In the genomic region with DNA sequence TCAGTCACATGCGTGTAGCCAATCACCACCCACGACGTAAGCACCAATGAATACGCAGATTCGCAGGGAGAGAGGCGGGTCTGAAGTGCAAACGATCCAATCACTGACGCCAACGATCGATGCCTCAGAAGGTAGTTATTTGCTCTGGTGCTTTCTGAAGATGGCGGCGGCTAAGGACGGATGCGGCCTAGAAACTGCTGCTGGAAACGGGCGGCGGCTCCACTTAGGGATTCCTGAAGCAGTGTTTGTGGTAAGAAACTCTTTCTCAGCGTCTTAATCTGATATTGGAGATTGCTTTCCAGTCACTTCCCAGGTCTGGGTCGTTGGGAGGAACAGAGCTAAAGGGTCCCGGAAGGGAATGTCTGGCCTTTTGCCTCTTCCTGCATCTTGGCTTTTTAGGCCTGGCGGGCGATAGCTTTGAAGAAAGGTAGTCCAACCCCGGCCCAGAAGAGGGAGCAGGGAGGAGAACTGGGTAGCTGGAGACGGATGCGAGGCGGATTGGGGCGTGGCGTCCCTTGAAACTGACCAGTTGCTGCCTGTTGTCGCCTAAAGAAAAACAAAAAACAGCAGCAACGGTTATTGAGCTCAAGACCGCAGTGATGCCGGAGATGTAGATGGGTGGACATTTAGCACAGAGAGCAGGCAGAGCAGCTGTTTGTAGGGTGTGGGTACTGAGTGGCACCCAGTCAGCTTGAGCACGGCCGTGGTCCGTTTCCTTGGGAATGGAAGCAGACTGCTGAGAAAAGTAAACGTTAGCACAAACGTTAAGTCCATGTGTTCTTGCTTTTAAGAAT, we compare ENCODE assay signal across 8 mouse cellular contexts. TPM values are rescaled to one million over a fixed set of nuclear protein-coding genes. Genes with fewer than 3 reads are reported as not detected.
DNase-seq lines count a peak whose midpoint lies in the region; ATAC-seq and TF ChIP-seq lines count a peak whose summit lies in the region.

Gene Vbp1, plus strand, starts transcription at position 121 of the 794 bp plus-strand sequence.

- no peaks in the 10 kb centered on the region for H3K4me1 ChIP-seq in ES-Bruce4 (ENCODE audit: control insufficient read depth, insufficient read depth, low read length)
- H3K4me1 ChIP-seq in forebrain, embryonic 13.5 days = peaks cover 6% of the 10 kb centered on the region
- no peaks in the 10 kb centered on the region for H3K4me1 ChIP-seq in liver, postnatal 0 days (ENCODE audit: insufficient read depth)
- H3K4me1 ChIP-seq in neural tube, embryonic 14.5 days (ENCODE audit: control insufficient read depth, insufficient read depth, low read length) = no peaks in the 10 kb centered on the region

- H3K27me3 ChIP-seq in ES-Bruce4 (ENCODE audit: control insufficient read depth, insufficient read depth, low read length, poor library complexity, severe bottlenecking) = no peaks in the 10 kb centered on the region
- no peaks in the 10 kb centered on the region for H3K27me3 ChIP-seq in forebrain, embryonic 13.5 days
- H3K27me3 ChIP-seq in liver, postnatal 0 days (ENCODE audit: insufficient read depth, low read length) = no peaks in the 10 kb centered on the region
- no peaks in the 10 kb centered on the region for H3K27me3 ChIP-seq in neural tube, embryonic 14.5 days (ENCODE audit: control insufficient read depth, insufficient read depth, low read length)

- peak within 1 kb of the TSS; percentile 64 for H3K9ac ChIP-seq in ES-Bruce4 (ENCODE audit: low read depth, poor library complexity, severe bottlenecking)
- peak within 1 kb of the TSS; percentile 70 for H3K9ac ChIP-seq in forebrain, embryonic 13.5 days
- H3K9ac ChIP-seq in liver, postnatal 0 days (replicated peaks) = peak within 1 kb of the TSS; percentile 58
- H3K9ac ChIP-seq in neural tube, embryonic 14.5 days (replicated peaks; ENCODE audit: low read depth, low read length) = peak within 1 kb of the TSS; percentile 68

- H3K9me3 ChIP-seq in ES-Bruce4 (replicated peaks; ENCODE audit: control insufficient read depth, insufficient read depth, low read length, poor library complexity, severe bottlenecking) = no peaks in the 10 kb centered on the region
- no peaks in the 10 kb centered on the region for H3K9me3 ChIP-seq in forebrain, embryonic 13.5 days (replicated peaks)
- H3K9me3 ChIP-seq in liver, postnatal 0 days (ENCODE audit: low read length) = no peaks in the 10 kb centered on the region
- no peaks in the 10 kb centered on the region for H3K9me3 ChIP-seq in neural tube, embryonic 14.5 days (ENCODE audit: control insufficient read depth, low read length)

- WGBS in forebrain, embryonic 13.5 days = 15% methylated on average over 37 of the region's 37 CpGs
- WGBS in large intestine, adult 2 months = 13% methylated on average over 37 of the region's 37 CpGs
- WGBS in liver, postnatal 0 days (ENCODE audit: insufficient replicate concordance) = 14% methylated on average over 37 of the region's 37 CpGs
- WGBS in neural tube, embryonic 14.5 days = 10% methylated on average over 37 of the region's 37 CpGs

- peak; percentile 88 to 91 for DNase-seq in heart, postnatal 10 days
- DNase-seq in large intestine, adult 2 months (ENCODE audit: low read depth, low spot score) = peak; percentile 57
- peak; percentile 83 for DNase-seq in liver, postnatal 0 days
- DNase-seq in testis, postnatal 10 days (ENCODE audit: low spot score) = peak; percentile 77

- peak; percentile 100 for ATAC-seq in cerebellum, adult (ENCODE audit: insufficient number of reproducible peaks, low FRiP score, low TSS enrichment)
- peak; percentile 100 for ATAC-seq in forebrain, embryonic 13.5 days
- peak; percentile 99 for ATAC-seq in liver, postnatal 0 days
- peak; percentile 100 for ATAC-seq in neural tube, embryonic 14.5 days (ENCODE audit: low read depth)

- no peak for TF ChIP-seq EP300 in ES-Bruce4 (IDR thresholded peaks at IDR 0.05; ENCODE audit: insufficient read depth, low read depth, low read length)
- TF ChIP-seq EP300 in liver, postnatal 0 days (IDR thresholded peaks at IDR 0.05; ENCODE audit: low read depth) = no peak

- TF ChIP-seq POLR2A in ES-Bruce4 (IDR thresholded peaks at IDR 0.05; ENCODE audit: insufficient read depth, low read length) = peak; percentile 59

- peak within 1 kb of the TSS; percentile 49 for H3K4me2 ChIP-seq in forebrain, embryonic 13.5 days
- peak within 1 kb of the TSS; percentile 67 for H3K4me2 ChIP-seq in liver, postnatal 0 days (ENCODE audit: low read depth, low read length)
- H3K4me2 ChIP-seq in neural tube, embryonic 14.5 days (ENCODE audit: low read depth, low read length) = peak within 1 kb of the TSS; percentile 35; the same call in 1 of the 2 replicates

- H3K4me3 ChIP-seq in ES-Bruce4 (ENCODE audit: low read depth, low read length) = peak within 1 kb of the TSS; percentile 89
- peak within 1 kb of the TSS; percentile 55 for H3K4me3 ChIP-seq in forebrain, embryonic 13.5 days
- H3K4me3 ChIP-seq in liver, postnatal 0 days (ENCODE audit: low read depth, low read length) = peak within 1 kb of the TSS; percentile 59
- H3K4me3 ChIP-seq in neural tube, embryonic 14.5 days (ENCODE audit: low read depth, low read length) = peak within 1 kb of the TSS; percentile 50

- peak within 1 kb of the TSS; percentile 63 for H3K27ac ChIP-seq in ES-Bruce4 (ENCODE audit: insufficient read depth, low read length)
- H3K27ac ChIP-seq in forebrain, embryonic 13.5 days = peak within 1 kb of the TSS; percentile 88
- peak within 1 kb of the TSS; percentile 89 for H3K27ac ChIP-seq in liver, postnatal 0 days (ENCODE audit: low read depth)
- peak within 1 kb of the TSS; percentile 87 for H3K27ac ChIP-seq in neural tube, embryonic 14.5 days (ENCODE audit: low read depth, low read length)

- TF ChIP-seq CTCF in ES-Bruce4 (IDR thresholded peaks at IDR 0.05; ENCODE audit: low read depth, low read length) = no peak
- TF ChIP-seq CTCF in liver, postnatal 0 days (IDR thresholded peaks at IDR 0.05; ENCODE audit: low read depth) = 0 out of 2 replicates have a peak, but pooled peaks have one; percentile 14

- H3K36me3 ChIP-seq in ES-Bruce4 (ENCODE audit: control insufficient read depth, insufficient read depth, low read length, poor library complexity, severe bottlenecking) = no peaks in the 10 kb centered on the region; the same call in 1 of the 2 replicates
- H3K36me3 ChIP-seq in forebrain, embryonic 13.5 days (ENCODE audit: poor library complexity, severe bottlenecking) = no peaks in the 10 kb centered on the region
- no peaks in the 10 kb centered on the region; the same call in 1 of the 2 replicates for H3K36me3 ChIP-seq in liver, postnatal 0 days (replicated peaks; ENCODE audit: insufficient read depth, low read length)
- H3K36me3 ChIP-seq in neural tube, embryonic 14.5 days (ENCODE audit: control insufficient read depth, insufficient read depth, low read length) = no peaks in the 10 kb centered on the region

- intact Hi-C loops in heart, postnatal 10 days (cut with DNase I) = loop anchor here (10.0 kb wide), 1 partner anchor 130 kb away; the partner anchor contains the start of genes F8 and Fundc2

RNA-seq across cellular contexts. Expression of gene Vbp1, which starts in this region (rescaled TPM):
- 195 and 204 TPM in 2 replicates for polyA plus RNA-seq in ES-Bruce4 (2011; ENCODE audit: insufficient read depth, insufficient read length, low read depth, missing spikeins)
- 323 and 332 TPM in 2 replicates for polyA plus RNA-seq in forebrain, embryonic 13.5 days (2015; fragmentation: Nextera tagmentation; extraction: Ambion mirVana)
- total RNA-seq in heart, postnatal 10 days (2021) = 10 to 100 TPM; 53.8 to 61.9 TPM
- polyA plus RNA-seq in large intestine, adult 2 months (2012; rRNA removed) = 3.6 and 4.2 TPM in 2 replicates
- 61.6 and 62.9 TPM in 2 replicates for polyA plus RNA-seq in liver, postnatal 0 days (2015; fragmentation: Nextera tagmentation; extraction: Ambion mirVana)
- polyA plus RNA-seq in neural tube, embryonic 14.5 days (2014; fragmentation: Nextera tagmentation; extraction: Ambion mirVana) = 377 and 380 TPM in 2 replicates

Comparison
In these comparisons a context has a peak if more than half of its experiments do, and no peak if none do; other contexts are left out.
1. Peak in every context shown above with its lines: DNase-seq, ATAC-seq, H3K4me3 ChIP-seq and H3K27ac ChIP-seq.
2. RNA of gene Vbp1 (polyA plus RNA-seq): 377 to 380 TPM in neural tube, embryonic 14.5 days, 323 to 332 TPM in forebrain, embryonic 13.5 days, 195 to 204 TPM in ES-Bruce4 and 61.6 to 62.9 TPM in liver, postnatal 0 days; 3.6 to 4.2 TPM in large intestine, adult 2 months; every median in the first group is over 10 times any median in the second.